Mouse (Mus musculus): ENCODE measurements around the gene Mlf2.

DNA sequence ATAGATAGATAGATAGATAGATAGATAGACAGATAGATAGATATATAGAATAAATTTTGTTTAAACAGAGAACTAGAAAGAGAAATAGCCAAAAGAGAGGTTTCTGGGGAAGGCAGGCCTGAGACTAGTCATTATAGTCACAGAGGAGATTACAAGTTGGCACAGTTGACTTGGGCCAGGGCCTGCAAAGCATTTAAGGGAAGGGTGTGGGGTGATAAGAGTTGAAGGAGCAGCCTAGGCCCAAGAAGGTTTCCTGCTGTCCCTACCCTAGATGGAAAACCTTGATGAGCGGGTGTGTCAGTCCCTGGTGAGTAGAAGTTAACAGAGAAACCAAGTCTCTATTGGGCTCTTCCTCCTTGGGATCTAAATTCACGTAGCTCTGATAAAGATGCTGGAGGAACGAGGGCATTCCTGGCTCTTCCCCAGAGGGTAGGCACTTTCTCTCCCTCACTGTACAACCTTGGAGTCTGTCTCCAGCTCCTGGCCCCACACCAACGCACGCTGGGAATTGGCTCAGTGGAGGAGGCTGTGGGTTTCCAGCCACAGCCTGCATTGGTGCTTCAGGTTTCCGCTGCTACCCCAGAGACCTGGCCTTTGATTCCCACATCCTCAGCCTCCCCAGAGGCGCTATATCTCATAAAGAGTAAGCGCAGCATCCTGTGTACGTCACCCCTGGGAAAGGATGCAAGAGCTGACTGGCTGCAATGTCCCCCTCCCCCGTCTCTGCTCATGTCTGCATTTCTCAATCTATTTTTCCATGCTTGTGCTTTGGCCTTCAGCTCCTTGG lies 46.3 kb upstream of the Mlf2 start:
- TF ChIP-seq CTCF (conservative IDR thresholded peaks at IDR 0.05; ENCODE audit: insufficient read depth, insufficient read length, low read depth, low read length) (no peak), POLR2A (IDR thresholded peaks at IDR 0.05; ENCODE audit: low read depth, low read length) (no peak)
